Mouse (Mus musculus): ENCODE measurements around the gene Ern1.

- TF ChIP-seq CTCF (IDR thresholded peaks at IDR 0.05; ENCODE audit: control insufficient read depth, insufficient read depth, insufficient replicate concordance, low read depth, low read length) (no peak), POLR2A (IDR thresholded peaks at IDR 0.05; ENCODE audit: control insufficient read depth, low read depth, low read length) (no peak)
Measured at GRCm38 (mm10) chr11:106428106-106428505, 59.5 kb downstream of the Ern1 start.
